Mouse (Mus musculus): ENCODE results near the gene Map4k3. TPM values are rescaled to one million over a fixed set of nuclear protein-coding genes. Genes with fewer than 3 reads are reported as not detected.
A peak's percentile ranks its signal among the peaks of the same experiment; 100 is the strongest.

The Map4k3 gene
- polyA plus RNA-seq, 1 experiment from 2014 or later = 28.8 TPM

- Histone ChIP-seq H3K4me1 (replicated peaks) (peaks cover 14% of the 10 kb centered on the region), H3K27ac (replicated peaks) (no peak overlapping the region), H3K9ac (no peak overlapping the region), H3K27me3 (no peaks in the 10 kb centered on the region), H3K4me2 (no peak overlapping the region), H3K36me3 (no peaks in the 10 kb centered on the region), H3K4me3 (no peak overlapping the region), H3K9me3 (no peaks in the 10 kb centered on the region)
- ATAC-seq (ENCODE audit: low read depth) = peak; percentile 53; the same call in 1 of the 2 replicates
- 46% methylated on average over 2 of the region's 2 CpGs for WGBS
Observed at GRCm38 (mm10) chr17:80676211-80676610, 52.1 kb downstream of the Map4k3 start.

- WGBS = 86% methylated on average over 1 of the region's 1 CpGs
- H3K9ac ChIP-seq = no peak overlapping the region
Observed at GRCm38 (mm10) chr17:80670395-80670794, 57.9 kb downstream of the Map4k3 start.

GRCm38 (mm10) chr17:80663623-80664022 is 64.7 kb downstream of the Map4k3 start:
- H3K4me3 ChIP-seq = no peak overlapping the region
- no peak for ATAC-seq (ENCODE audit: low read depth)
- H3K4me2 ChIP-seq = no peak overlapping the region
- H3K27me3 ChIP-seq = no peaks in the 10 kb centered on the region
- WGBS = 77% methylated on average over 4 of the region's 4 CpGs
- no peaks in the 10 kb centered on the region for H3K9me3 ChIP-seq
- H3K9ac ChIP-seq = no peak overlapping the region
- no peaks in the 10 kb centered on the region for H3K36me3 ChIP-seq
- H3K4me1 ChIP-seq (replicated peaks) = peaks cover 33% of the 10 kb centered on the region
- no peak overlapping the region for H3K27ac ChIP-seq (replicated peaks)

More at GRCm38 (mm10) chr17:80670395-80670794, 57.9 kb downstream of the Map4k3 start:
- Histone ChIP-seq H3K4me3 (no peak overlapping the region), H3K4me1 (replicated peaks) (0 out of 2 replicates have a peak, but pooled peaks cover 9% of the 10 kb centered on the region), H3K9me3 (no peaks in the 10 kb centered on the region), H3K27me3 (no peaks in the 10 kb centered on the region), H3K4me2 (no peak overlapping the region), H3K27ac (replicated peaks) (no peak overlapping the region), H3K36me3 (no peaks in the 10 kb centered on the region)
- ATAC-seq (ENCODE audit: low read depth) = no peak

GRCm38 (mm10) chr17:80662836-80663620 is 65.3 kb downstream of the Map4k3 start:
- 71% methylated on average over 7 of the region's 7 CpGs for WGBS

GRCm38 (mm10) chr17:80661896-80662295 is 66.4 kb downstream of the Map4k3 start:
- no peak for ATAC-seq (ENCODE audit: low read depth)
- Histone ChIP-seq H3K4me1 (replicated peaks) (peaks cover 27% of the 10 kb centered on the region), H3K36me3 (no peaks in the 10 kb centered on the region), H3K4me2 (no peak overlapping the region), H3K4me3 (no peak overlapping the region), H3K27ac (replicated peaks) (no peak overlapping the region), H3K9ac (no peak overlapping the region), H3K27me3 (no peaks in the 10 kb centered on the region), H3K9me3 (no peaks in the 10 kb centered on the region)
- WGBS = 80% methylated on average over 3 of the region's 3 CpGs

More at GRCm38 (mm10) chr17:80662836-80663620, 65.3 kb downstream of the Map4k3 start:
- Histone ChIP-seq H3K4me1 (replicated peaks) (peaks cover 27% of the 10 kb centered on the region), H3K4me2 (no peak overlapping the region), H3K27me3 (no peaks in the 10 kb centered on the region), H3K27ac (replicated peaks) (no peak overlapping the region), H3K9ac (no peak overlapping the region), H3K9me3 (no peaks in the 10 kb centered on the region), H3K36me3 (no peaks in the 10 kb centered on the region), H3K4me3 (no peak overlapping the region)
- ATAC-seq (ENCODE audit: low read depth) = no peak

GRCm38 (mm10) chr17:80660707-80661380 is 67.4 kb downstream of the Map4k3 start:
- Histone ChIP-seq H3K4me3 (no peak overlapping the region), H3K4me2 (no peak overlapping the region), H3K36me3 (no peaks in the 10 kb centered on the region; the same call in 1 of the 2 replicates), H3K9me3 (no peaks in the 10 kb centered on the region), H3K9ac (no peak overlapping the region), H3K4me1 (replicated peaks) (peaks cover 27% of the 10 kb centered on the region), H3K27ac (replicated peaks) (peak overlapping the region; percentile 52; the same call in 1 of the 2 replicates), H3K27me3 (no peaks in the 10 kb centered on the region)
- ATAC-seq (ENCODE audit: low read depth) = no peak
- 64% methylated on average over 15 of the region's 15 CpGs for WGBS

GRCm38 (mm10) chr17:80660234-80660633 is 68.1 kb downstream of the Map4k3 start:
- Histone ChIP-seq H3K4me2 (no peak overlapping the region), H3K4me1 (replicated peaks) (peaks cover 27% of the 10 kb centered on the region), H3K9me3 (no peaks in the 10 kb centered on the region), H3K4me3 (no peak overlapping the region), H3K27ac (replicated peaks) (no peak overlapping the region), H3K27me3 (no peaks in the 10 kb centered on the region), H3K36me3 (peaks cover 2% of the 10 kb centered on the region), H3K9ac (no peak overlapping the region)
- 40% methylated on average over 2 of the region's 2 CpGs for WGBS
- no peak for ATAC-seq (ENCODE audit: low read depth)

GRCm38 (mm10) chr17:80659821-80660220 is 68.5 kb downstream of the Map4k3 start:
- no peak for ATAC-seq (ENCODE audit: low read depth)
- no peak overlapping the region for H3K4me2 ChIP-seq
- no peaks in the 10 kb centered on the region for H3K27me3 ChIP-seq
- WGBS = 80% methylated on average over 5 of the region's 5 CpGs
- peaks cover 6% of the 10 kb centered on the region for H3K36me3 ChIP-seq
- H3K9me3 ChIP-seq = no peaks in the 10 kb centered on the region
- peak overlapping the region; percentile 61 for H3K27ac ChIP-seq (replicated peaks)
- H3K4me1 ChIP-seq (replicated peaks) = peaks cover 27% of the 10 kb centered on the region
- H3K9ac ChIP-seq = no peak overlapping the region
- no peak overlapping the region for H3K4me3 ChIP-seq

- H3K27me3 ChIP-seq = no peaks in the 10 kb centered on the region
- no peak overlapping the region for H3K9ac ChIP-seq
- H3K4me1 ChIP-seq (replicated peaks) = no peaks in the 10 kb centered on the region; the same call in 1 of the 2 replicates
- 92% methylated on average over 3 of the region's 3 CpGs for WGBS
- H3K36me3 ChIP-seq = peaks cover 33% of the 10 kb centered on the region
- no peaks in the 10 kb centered on the region for H3K9me3 ChIP-seq
- H3K27ac ChIP-seq (replicated peaks) = no peak overlapping the region
- no peak overlapping the region for H3K4me3 ChIP-seq
- no peak for ATAC-seq (ENCODE audit: low read depth)
- H3K4me2 ChIP-seq = no peak overlapping the region
Observed at GRCm38 (mm10) chr17:80654323-80654722, 74.0 kb downstream of the Map4k3 start.

GRCm38 (mm10) chr17:80652740-80653139 is 75.5 kb downstream of the Map4k3 start:
- Histone ChIP-seq H3K4me2 (no peak overlapping the region), H3K4me3 (no peak overlapping the region), H3K9ac (no peak overlapping the region), H3K9me3 (no peaks in the 10 kb centered on the region), H3K27me3 (no peaks in the 10 kb centered on the region), H3K36me3 (peaks cover 46% of the 10 kb centered on the region), H3K4me1 (replicated peaks) (no peaks in the 10 kb centered on the region), H3K27ac (replicated peaks) (no peak overlapping the region)
- ATAC-seq (ENCODE audit: low read depth) = no peak
- WGBS = 65% methylated on average over 6 of the region's 6 CpGs

- no peak for ATAC-seq (ENCODE audit: low read depth)
- Histone ChIP-seq H3K27me3 (no peaks in the 10 kb centered on the region), H3K27ac (replicated peaks) (no peak overlapping the region), H3K4me2 (no peak overlapping the region), H3K4me1 (replicated peaks) (no peaks in the 10 kb centered on the region), H3K4me3 (no peak overlapping the region), H3K9me3 (no peaks in the 10 kb centered on the region), H3K36me3 (peaks cover 69% of the 10 kb centered on the region), H3K9ac (no peak overlapping the region)
- WGBS = 79% methylated on average over 5 of the region's 5 CpGs
Observed at GRCm38 (mm10) chr17:80646843-80647242, 81.4 kb downstream of the Map4k3 start.

- Histone ChIP-seq H3K4me1 (replicated peaks) (no peaks in the 10 kb centered on the region), H3K4me2 (no peak overlapping the region), H3K36me3 (peaks cover 71% of the 10 kb centered on the region), H3K4me3 (no peak overlapping the region), H3K9ac (no peak overlapping the region), H3K27me3 (no peaks in the 10 kb centered on the region), H3K9me3 (no peaks in the 10 kb centered on the region), H3K27ac (replicated peaks) (no peak overlapping the region)
- 82% methylated on average over 6 of the region's 6 CpGs for WGBS
- no peak for ATAC-seq (ENCODE audit: low read depth)
Observed at GRCm38 (mm10) chr17:80646131-80646530, 82.2 kb downstream of the Map4k3 start.
